Mouse (Mus musculus): ENCODE measurements around the gene Gabrb3. TPM values are rescaled to one million over a fixed set of nuclear protein-coding genes. Genes with fewer than 3 reads are reported as not detected.

Gene Gabrb3
- polyA plus RNA-seq, 1 experiment from 2014 or later, result 1.9 TPM

GRCm38 (mm10) chr7:57422675-57423074, 3.2 kb downstream of the Gabrb3 start:
- WGBS, result 80% methylated on average over 1 of the region's 1 CpGs
- H3K4me3 ChIP-seq (replicated peaks; ENCODE audit: low read length), result no peak overlapping the region
- ATAC-seq (ENCODE audit: insufficient read depth, low FRiP score), result no peak
- no peaks in the 10 kb centered on the region for H3K4me1 ChIP-seq (ENCODE audit: control insufficient read depth, insufficient read depth, low read length)
- H3K4me2 ChIP-seq (ENCODE audit: low read depth, low read length), result no peak overlapping the region
- no peak overlapping the region for H3K27ac ChIP-seq (ENCODE audit: low read length)
- no peaks in the 10 kb centered on the region for H3K36me3 ChIP-seq (ENCODE audit: control insufficient read depth, insufficient read depth, low read length)
- no peaks in the 10 kb centered on the region for H3K27me3 ChIP-seq (ENCODE audit: control insufficient read depth, insufficient read depth, low read length)
- H3K9ac ChIP-seq (ENCODE audit: low read length), result no peak overlapping the region
- no peaks in the 10 kb centered on the region for H3K9me3 ChIP-seq (replicated peaks; ENCODE audit: control insufficient read depth, low read length)

- Histone ChIP-seq H3K4me2 (ENCODE audit: low read depth, low read length) (no peak overlapping the region), H3K9ac (ENCODE audit: low read length) (no peak overlapping the region), H3K36me3 (ENCODE audit: control insufficient read depth, insufficient read depth, low read length) (no peaks in the 10 kb centered on the region), H3K27ac (ENCODE audit: low read length) (no peak overlapping the region), H3K4me3 (replicated peaks; ENCODE audit: low read length) (no peak overlapping the region), H3K4me1 (ENCODE audit: control insufficient read depth, insufficient read depth, low read length) (no peaks in the 10 kb centered on the region), H3K9me3 (replicated peaks; ENCODE audit: control insufficient read depth, low read length) (no peaks in the 10 kb centered on the region), H3K27me3 (ENCODE audit: control insufficient read depth, insufficient read depth, low read length) (no peaks in the 10 kb centered on the region)
- no peak for ATAC-seq (ENCODE audit: insufficient read depth, low FRiP score)
- WGBS, result 77% methylated on average over 1 of the region's 1 CpGs
These were observed 28.7 kb downstream of the Gabrb3 start for GRCm38 (mm10) chr7:57448239-57448638.

GRCm38 (mm10) chr7:57460354-57460753, 40.9 kb downstream of the Gabrb3 start:
- no peak for ATAC-seq (ENCODE audit: insufficient read depth, low FRiP score)
- no peak overlapping the region for H3K4me2 ChIP-seq (ENCODE audit: low read depth, low read length)
- H3K9me3 ChIP-seq (replicated peaks; ENCODE audit: control insufficient read depth, low read length), result no peaks in the 10 kb centered on the region
- H3K27me3 ChIP-seq (ENCODE audit: control insufficient read depth, insufficient read depth, low read length), result no peaks in the 10 kb centered on the region
- WGBS, result 70% methylated on average over 5 of the region's 5 CpGs
- no peak overlapping the region for H3K4me3 ChIP-seq (replicated peaks; ENCODE audit: low read length)
- no peaks in the 10 kb centered on the region for H3K4me1 ChIP-seq (ENCODE audit: control insufficient read depth, insufficient read depth, low read length)
- H3K27ac ChIP-seq (ENCODE audit: low read length), result no peak overlapping the region
- H3K9ac ChIP-seq (ENCODE audit: low read length), result no peak overlapping the region
- no peaks in the 10 kb centered on the region for H3K36me3 ChIP-seq (ENCODE audit: control insufficient read depth, insufficient read depth, low read length)

- H3K36me3 ChIP-seq (ENCODE audit: control insufficient read depth, insufficient read depth, low read length), result no peaks in the 10 kb centered on the region
- H3K9ac ChIP-seq (ENCODE audit: low read length), result no peak overlapping the region
- H3K9me3 ChIP-seq (replicated peaks; ENCODE audit: control insufficient read depth, low read length), result no peaks in the 10 kb centered on the region
- H3K4me3 ChIP-seq (replicated peaks; ENCODE audit: low read length), result no peak overlapping the region
- WGBS, result 88% methylated on average over 1 of the region's 1 CpGs
- ATAC-seq (ENCODE audit: insufficient read depth, low FRiP score), result no peak
- H3K4me1 ChIP-seq (ENCODE audit: control insufficient read depth, insufficient read depth, low read length), result no peaks in the 10 kb centered on the region
- H3K27ac ChIP-seq (ENCODE audit: low read length), result no peak overlapping the region
- H3K27me3 ChIP-seq (ENCODE audit: control insufficient read depth, insufficient read depth, low read length), result no peaks in the 10 kb centered on the region
- H3K4me2 ChIP-seq (ENCODE audit: low read depth, low read length), result no peak overlapping the region
These were observed 51.8 kb downstream of the Gabrb3 start for GRCm38 (mm10) chr7:57471316-57471715.

- 78% methylated on average over 4 of the region's 4 CpGs for WGBS
These were observed 54.5 kb downstream of the Gabrb3 start for GRCm38 (mm10) chr7:57473811-57474525.

GRCm38 (mm10) chr7:57482896-57483295, 63.4 kb downstream of the Gabrb3 start:
- Histone ChIP-seq H3K9ac (ENCODE audit: low read length) (no peak overlapping the region), H3K4me2 (ENCODE audit: low read depth, low read length) (no peak overlapping the region), H3K27me3 (ENCODE audit: control insufficient read depth, insufficient read depth, low read length) (no peaks in the 10 kb centered on the region), H3K4me1 (ENCODE audit: control insufficient read depth, insufficient read depth, low read length) (no peaks in the 10 kb centered on the region), H3K36me3 (ENCODE audit: control insufficient read depth, insufficient read depth, low read length) (no peaks in the 10 kb centered on the region), H3K27ac (ENCODE audit: low read length) (no peak overlapping the region), H3K9me3 (replicated peaks; ENCODE audit: control insufficient read depth, low read length) (no peaks in the 10 kb centered on the region), H3K4me3 (replicated peaks; ENCODE audit: low read length) (no peak overlapping the region)
- ATAC-seq (ENCODE audit: insufficient read depth, low FRiP score), result no peak

More at GRCm38 (mm10) chr7:57473811-57474525, 54.5 kb downstream of the Gabrb3 start:
- no peaks in the 10 kb centered on the region for H3K9me3 ChIP-seq (replicated peaks; ENCODE audit: control insufficient read depth, low read length)
- H3K36me3 ChIP-seq (ENCODE audit: control insufficient read depth, insufficient read depth, low read length), result no peaks in the 10 kb centered on the region
- H3K4me1 ChIP-seq (ENCODE audit: control insufficient read depth, insufficient read depth, low read length), result no peaks in the 10 kb centered on the region
- no peaks in the 10 kb centered on the region for H3K27me3 ChIP-seq (ENCODE audit: control insufficient read depth, insufficient read depth, low read length)
- ATAC-seq (ENCODE audit: insufficient read depth, low FRiP score), result no peak
- no peak overlapping the region for H3K27ac ChIP-seq (ENCODE audit: low read length)
- H3K4me3 ChIP-seq (replicated peaks; ENCODE audit: low read length), result no peak overlapping the region
- no peak overlapping the region for H3K9ac ChIP-seq (ENCODE audit: low read length)
- H3K4me2 ChIP-seq (ENCODE audit: low read depth, low read length), result no peak overlapping the region

- no peak for ATAC-seq (ENCODE audit: insufficient read depth, low FRiP score)
- H3K4me2 ChIP-seq (ENCODE audit: low read depth, low read length), result no peak overlapping the region
- H3K27ac ChIP-seq (ENCODE audit: low read length), result no peak overlapping the region
- H3K4me1 ChIP-seq (ENCODE audit: control insufficient read depth, insufficient read depth, low read length), result no peaks in the 10 kb centered on the region
- no peaks in the 10 kb centered on the region for H3K27me3 ChIP-seq (ENCODE audit: control insufficient read depth, insufficient read depth, low read length)
- WGBS, result 80% methylated on average over 6 of the region's 6 CpGs
- no peak overlapping the region for H3K9ac ChIP-seq (ENCODE audit: low read length)
- H3K9me3 ChIP-seq (replicated peaks; ENCODE audit: control insufficient read depth, low read length), result no peaks in the 10 kb centered on the region
- no peak overlapping the region for H3K4me3 ChIP-seq (replicated peaks; ENCODE audit: low read length)
- no peaks in the 10 kb centered on the region for H3K36me3 ChIP-seq (ENCODE audit: control insufficient read depth, insufficient read depth, low read length)
These were observed 67.4 kb downstream of the Gabrb3 start for GRCm38 (mm10) chr7:57486907-57487306.

GRCm38 (mm10) chr7:57491795-57492194, 72.3 kb downstream of the Gabrb3 start:
- H3K9me3 ChIP-seq (replicated peaks; ENCODE audit: control insufficient read depth, low read length), result no peaks in the 10 kb centered on the region
- H3K27ac ChIP-seq (ENCODE audit: low read length), result no peak overlapping the region
- no peaks in the 10 kb centered on the region for H3K36me3 ChIP-seq (ENCODE audit: control insufficient read depth, insufficient read depth, low read length)
- H3K9ac ChIP-seq (ENCODE audit: low read length), result no peak overlapping the region
- H3K4me2 ChIP-seq (ENCODE audit: low read depth, low read length), result no peak overlapping the region
- ATAC-seq (ENCODE audit: insufficient read depth, low FRiP score), result no peak
- H3K4me1 ChIP-seq (ENCODE audit: control insufficient read depth, insufficient read depth, low read length), result no peaks in the 10 kb centered on the region
- no peaks in the 10 kb centered on the region for H3K27me3 ChIP-seq (ENCODE audit: control insufficient read depth, insufficient read depth, low read length)
- WGBS, result 62% methylated on average over 4 of the region's 4 CpGs
- H3K4me3 ChIP-seq (replicated peaks; ENCODE audit: low read length), result no peak overlapping the region

GRCm38 (mm10) chr7:57502809-57503208, 83.3 kb downstream of the Gabrb3 start:
- ATAC-seq (ENCODE audit: insufficient read depth, low FRiP score), result no peak

More at GRCm38 (mm10) chr7:57502809-57503208, 83.3 kb downstream of the Gabrb3 start:
- peaks cover 12% of the 10 kb centered on the region for H3K27me3 ChIP-seq (ENCODE audit: control insufficient read depth, insufficient read depth, low read length)
- H3K4me1 ChIP-seq (ENCODE audit: control insufficient read depth, insufficient read depth, low read length), result no peaks in the 10 kb centered on the region
- no peak overlapping the region for H3K9ac ChIP-seq (ENCODE audit: low read length)
- 75% methylated on average over 4 of the region's 4 CpGs for WGBS
- H3K27ac ChIP-seq (ENCODE audit: low read length), result no peak overlapping the region
- no peaks in the 10 kb centered on the region for H3K36me3 ChIP-seq (ENCODE audit: control insufficient read depth, insufficient read depth, low read length)
- H3K4me3 ChIP-seq (replicated peaks; ENCODE audit: low read length), result no peak overlapping the region
- H3K4me2 ChIP-seq (ENCODE audit: low read depth, low read length), result no peak overlapping the region
- H3K9me3 ChIP-seq (replicated peaks; ENCODE audit: control insufficient read depth, low read length), result no peaks in the 10 kb centered on the region

All from stomach, embryonic 16.5 days (tissue).